Mouse (Mus musculus) cerebellum, postnatal 4 days (tissue): ENCODE measurements around the gene Mum1.

Source experiments
- DNase-seq, 2 experiments: peaks; one replicate each; pipeline ENCODE4 v3.0.0; 2022; ENCODE audit warnings: low spot score in 2 of 2, mixed read lengths in 1 of 2

Mum1 gene

DNA sequence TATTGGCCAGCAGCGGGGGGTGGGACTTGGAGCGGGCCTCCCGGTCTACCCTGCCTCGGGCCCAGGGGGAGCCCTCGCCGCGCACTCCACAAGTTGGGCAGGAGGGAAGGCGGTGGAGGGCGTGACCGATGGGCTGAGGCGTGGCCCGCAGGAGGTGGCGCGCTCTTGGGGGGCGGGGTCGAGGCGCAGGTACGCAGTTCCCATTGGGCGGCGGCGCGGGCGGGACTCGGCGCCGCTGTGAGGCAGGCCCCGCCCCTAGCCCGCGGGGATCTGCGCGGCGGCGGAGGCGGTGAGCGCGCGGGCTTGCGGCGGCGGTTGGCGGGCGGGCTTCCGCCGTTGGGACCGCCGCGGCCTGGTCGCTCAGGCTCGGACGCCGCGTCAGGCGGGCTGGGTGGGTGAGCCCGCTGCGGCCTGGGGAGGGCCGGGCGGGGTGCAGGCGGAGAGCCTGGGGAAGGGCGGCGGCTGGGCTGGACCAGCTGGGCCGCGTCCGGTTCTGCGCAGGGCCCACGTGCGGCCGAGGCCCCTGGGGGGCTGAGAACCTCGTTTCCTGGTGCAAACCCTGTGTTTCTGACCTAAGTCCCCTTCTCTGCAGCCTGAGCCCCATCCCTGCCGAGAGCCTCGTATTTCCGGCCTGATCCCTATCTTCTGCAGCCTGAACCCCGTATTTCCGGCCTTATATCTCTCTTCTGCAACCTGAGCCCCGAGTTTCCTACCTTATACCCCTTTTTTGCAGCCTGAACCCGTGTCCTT, at the start of gene Mum1:
Mum1 (plus strand) TSS at position 19 of the 750 bp plus-strand sequence.
- DNase-seq, result peak; percentile 94 to 97

GRCm38 (mm10) chr10:80177441-80178279, 48.6 kb upstream of the Mum1 start:
- no peak for DNase-seq

GRCm38 (mm10) chr10:80179068-80180051, 46.9 kb upstream of the Mum1 start, which contains the start of gene Efna2:
Gene Efna2 (plus strand): TSS chr10:80179482.
- DNase-seq, result peak in 1 of 2 experiments; percentile 54

DNA sequence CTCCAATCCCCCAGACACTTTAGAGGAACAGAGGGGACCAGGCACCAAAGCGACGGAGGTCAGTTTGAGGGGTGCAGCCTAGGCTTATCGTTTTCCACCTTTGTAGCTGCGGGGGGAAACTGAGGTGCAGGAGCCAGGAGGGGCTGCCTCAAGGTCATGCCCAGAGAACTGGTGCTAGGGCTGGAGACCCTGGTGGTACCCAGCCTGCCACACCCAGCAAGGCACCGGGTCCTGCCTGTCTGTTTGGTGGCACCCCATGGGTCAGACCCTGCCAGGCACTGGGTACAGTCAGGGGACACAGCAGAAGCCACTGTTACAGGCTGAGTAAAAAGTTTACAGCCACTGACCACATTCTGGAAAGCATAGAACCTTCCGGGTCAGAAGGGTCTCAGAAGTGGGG, 45.9 kb upstream of the Mum1 start:
- no peak for DNase-seq

DNA sequence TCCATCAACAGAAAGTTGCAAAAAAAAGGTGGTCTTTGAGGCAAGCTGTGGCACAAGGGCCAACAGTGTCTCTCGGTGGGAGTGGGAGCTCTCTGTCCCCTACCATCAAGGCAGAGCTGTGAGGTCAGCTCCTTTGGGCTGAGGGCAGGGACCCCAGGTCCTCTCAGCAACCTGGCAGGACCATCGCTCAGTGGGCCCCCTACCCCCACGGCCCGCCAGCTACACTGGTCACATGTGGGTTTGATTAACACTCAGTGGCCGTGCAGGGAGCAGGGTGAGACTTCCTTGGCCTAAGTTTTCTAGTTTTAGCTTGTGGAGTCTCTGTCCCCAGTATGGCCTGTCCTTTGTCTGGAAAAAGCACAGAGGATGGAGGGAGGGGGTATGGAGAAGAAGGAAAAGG, 45.4 kb upstream of the Mum1 start:
- no peak for DNase-seq

DNA sequence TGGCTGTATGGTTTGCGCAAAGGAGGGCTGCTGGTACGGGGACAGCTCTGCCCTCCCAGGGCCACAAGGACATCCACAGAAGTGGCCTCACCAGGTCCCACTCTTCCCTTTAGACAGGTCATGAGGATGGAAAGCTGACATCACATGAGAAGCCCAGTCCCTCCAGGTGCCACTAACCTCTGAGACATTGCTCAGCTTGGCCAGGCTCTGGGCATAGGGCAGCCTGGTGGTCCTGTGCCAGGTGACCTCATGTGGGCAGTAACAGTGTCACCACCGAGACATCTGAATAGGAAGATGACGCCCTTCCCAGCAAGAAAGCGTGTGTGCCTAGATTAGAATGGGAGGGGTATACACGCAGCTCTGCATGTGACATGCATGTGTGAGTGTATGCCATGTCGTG, 43.7 kb upstream of the Mum1 start:
- no peak for DNase-seq

- no peak for DNase-seq
These were observed 39.6 kb upstream of the Mum1 start for GRCm38 (mm10) chr10:80186649-80187048.

DNA sequence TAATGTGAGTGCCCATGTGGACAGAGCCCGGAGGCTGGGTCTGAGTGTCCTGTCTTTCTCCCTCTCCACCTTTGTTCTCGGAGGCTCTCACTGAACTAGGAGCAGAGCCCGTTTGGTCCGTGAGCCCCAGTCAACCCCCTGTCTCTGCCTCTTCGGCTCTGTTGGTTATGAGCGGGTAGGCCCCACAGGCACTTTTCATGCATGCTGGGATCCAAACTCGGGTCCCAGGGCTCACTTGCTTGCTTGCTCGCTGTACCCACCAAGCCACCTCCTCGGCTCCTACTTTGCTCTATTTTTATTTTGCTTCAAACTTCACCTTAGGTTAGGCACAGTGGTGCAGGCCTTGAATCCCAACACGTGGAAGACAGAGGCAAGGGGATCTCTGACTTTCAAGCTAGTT, 38.5 kb upstream of the Mum1 start:
- no peak for DNase-seq

DNA sequence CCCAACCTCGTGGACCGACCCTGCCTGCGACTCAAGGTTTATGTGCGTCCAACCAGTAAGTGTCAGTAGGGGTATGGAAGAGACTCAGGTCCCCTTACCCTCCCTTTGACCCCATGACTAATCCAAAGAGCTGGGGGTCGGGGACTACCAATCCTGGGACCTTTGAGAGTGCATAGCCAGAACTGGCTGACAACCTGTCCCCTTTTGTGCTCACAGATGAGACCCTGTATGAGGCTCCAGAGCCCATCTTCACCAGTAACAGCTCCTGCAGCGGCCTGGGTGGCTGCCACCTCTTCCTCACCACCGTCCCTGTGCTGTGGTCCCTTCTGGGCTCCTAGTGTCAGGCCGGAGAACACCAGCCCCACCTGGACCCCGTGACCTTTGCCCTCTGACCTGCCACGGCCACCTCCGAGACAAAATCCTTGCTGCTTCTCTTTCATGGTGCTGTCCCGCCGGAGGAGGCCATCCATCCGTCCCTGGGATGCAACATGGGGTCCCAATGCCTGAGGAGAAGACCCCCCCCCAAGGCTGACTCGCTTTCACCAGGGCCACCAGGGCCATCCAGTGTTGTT, 37.7 kb upstream of the Mum1 start:
- no peak for DNase-seq

- no peak for DNase-seq
These were observed 36.2 kb upstream of the Mum1 start for GRCm38 (mm10) chr10:80189999-80190398.

- DNase-seq, result no peak
These were observed 35.7 kb upstream of the Mum1 start for GRCm38 (mm10) chr10:80190491-80191051.

GRCm38 (mm10) chr10:80193976-80194375, 32.3 kb upstream of the Mum1 start:
- no peak for DNase-seq

GRCm38 (mm10) chr10:80194441-80194840, 31.8 kb upstream of the Mum1 start:
- DNase-seq, result no peak

DNA sequence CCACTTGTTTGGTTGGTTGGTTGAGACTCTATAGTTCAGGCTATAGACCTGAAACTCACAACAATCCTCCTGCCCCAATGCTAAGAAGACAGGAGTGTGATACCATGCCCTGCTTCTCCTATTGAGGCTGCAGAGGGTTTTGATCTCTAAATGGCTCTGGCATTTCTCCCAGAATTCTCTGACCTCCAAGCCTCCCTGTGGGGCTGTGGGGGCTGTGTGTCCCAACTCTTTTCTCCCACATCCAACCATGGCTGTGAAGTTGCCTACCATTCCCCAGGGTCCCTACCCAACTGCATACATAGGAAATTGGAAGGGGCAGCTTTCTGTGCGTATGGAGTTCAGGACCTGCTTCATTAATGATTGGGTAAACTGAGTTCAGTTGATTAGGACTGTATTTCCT, 30.1 kb upstream of the Mum1 start:
- no peak for DNase-seq

DNA sequence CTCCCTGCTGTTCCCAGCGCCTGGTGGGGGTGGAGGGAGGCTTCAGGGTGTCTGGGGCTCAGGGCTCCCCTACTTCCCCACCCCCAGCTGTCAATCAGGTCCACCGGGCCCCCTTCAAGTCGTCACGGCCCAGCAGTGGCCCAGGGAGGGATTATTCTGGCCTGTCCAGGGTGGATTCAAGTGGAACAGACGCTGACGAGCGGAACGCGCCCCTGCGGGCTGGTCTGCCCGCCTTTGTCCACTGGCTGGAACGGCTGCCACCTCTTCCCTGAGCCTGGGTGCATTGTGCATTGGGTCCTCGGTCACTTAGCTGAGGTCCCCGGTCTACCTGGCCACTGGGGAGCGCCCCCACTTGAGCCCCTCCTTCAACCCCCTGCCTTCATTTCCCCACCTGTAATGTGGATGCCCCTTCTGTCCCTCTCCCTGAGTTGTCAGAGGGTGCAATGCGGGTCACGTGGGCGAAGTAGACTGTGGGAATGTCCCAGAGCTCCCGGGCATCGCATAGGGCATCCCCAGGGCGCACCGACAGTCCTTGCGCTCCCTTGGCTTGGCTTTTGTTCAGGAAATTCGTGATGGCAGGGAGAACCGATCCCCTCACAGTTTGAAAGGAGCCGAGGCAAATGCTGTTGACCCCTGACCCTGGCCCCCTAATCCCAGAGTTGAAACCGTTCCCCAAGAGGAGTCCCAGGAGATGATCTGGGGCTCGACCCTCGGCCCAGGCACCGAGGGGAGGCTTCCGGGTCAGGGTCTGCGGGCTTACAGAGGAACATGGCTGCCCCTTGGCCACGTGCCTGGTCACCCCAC, 29.3 kb upstream of the Mum1 start:
- DNase-seq, result no peak

GRCm38 (mm10) chr10:80199440-80200008, 26.7 kb upstream of the Mum1 start:
- peak; percentile 59 to 76 for DNase-seq

- DNase-seq, result no peak
These were observed 25.7 kb upstream of the Mum1 start for GRCm38 (mm10) chr10:80200485-80200884.

DNA sequence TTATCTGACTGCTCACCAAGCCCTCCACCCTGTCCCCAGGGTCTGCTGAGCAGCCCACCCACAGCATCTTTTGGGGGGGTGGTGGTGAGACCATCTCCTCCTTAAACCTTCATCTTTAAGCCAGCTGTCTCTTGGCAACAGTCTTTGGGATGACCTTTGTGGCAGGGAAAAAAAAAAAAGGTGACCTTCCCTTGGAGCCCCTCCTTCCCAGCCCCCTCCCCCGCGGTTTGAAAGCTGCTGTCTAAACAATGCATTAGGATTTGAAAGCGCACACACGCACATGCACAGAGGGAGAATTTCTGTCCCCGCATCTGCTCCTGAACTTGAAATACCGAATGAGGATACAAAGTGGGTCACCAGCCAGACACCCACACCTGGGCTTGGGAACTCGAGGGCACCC, 22.2 kb upstream of the Mum1 start:
- no peak for DNase-seq

DNA sequence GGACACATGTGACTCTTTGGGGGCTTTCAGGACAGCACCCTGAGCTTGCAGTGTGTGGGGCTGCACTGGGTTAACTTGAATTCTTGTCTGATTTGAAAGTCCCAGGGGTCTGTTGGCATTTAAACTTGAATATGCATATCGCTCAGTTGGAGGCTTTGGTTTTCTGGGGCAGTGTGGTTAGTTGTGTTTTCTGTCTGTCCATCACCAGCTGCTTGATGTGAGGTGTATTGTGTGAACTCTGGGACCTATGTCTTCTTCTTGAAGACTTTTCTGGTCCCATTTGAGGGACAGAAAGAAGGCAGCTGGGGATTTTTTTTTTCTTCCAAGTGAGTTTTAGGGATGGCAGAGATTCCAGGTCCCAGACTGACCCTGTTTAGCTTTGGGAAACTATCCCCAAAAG, 19.0 kb upstream of the Mum1 start:
- DNase-seq, result no peak

GRCm38 (mm10) chr10:80207676-80208075, 18.6 kb upstream of the Mum1 start:
- no peak for DNase-seq
